Mouse (Mus musculus) left cerebral cortex, postnatal 36 days (tissue): ENCODE measurements around the gene Socs7. TPM values are rescaled to one million over a fixed set of nuclear protein-coding genes. Genes with fewer than 3 reads are reported as not detected.

ENCODE experiments used
- DNase-seq, 2 experiments: peaks; one replicate each; pipeline ENCODE4 v3.0.0; 2021 to 2022; ENCODE audit warnings: low spot score in 2 of 2, mixed read lengths in 1 of 2
- intact Hi-C: fragments of 180-260 bp; cut with DNase I; formaldehyde crosslinking; loops from one replicate; pipeline ENCODE4 v1.15.1; 2025
- total RNA-seq, 2 experiments: library from RNA; stranded (reverse); gene quantifications; 2 replicates each; pipeline ENCODE4 v1.2.3; 2021

Socs7 gene
- total RNA-seq, 2 experiments from 2014 or later = 78.0 to 87.2 TPM

DNA sequence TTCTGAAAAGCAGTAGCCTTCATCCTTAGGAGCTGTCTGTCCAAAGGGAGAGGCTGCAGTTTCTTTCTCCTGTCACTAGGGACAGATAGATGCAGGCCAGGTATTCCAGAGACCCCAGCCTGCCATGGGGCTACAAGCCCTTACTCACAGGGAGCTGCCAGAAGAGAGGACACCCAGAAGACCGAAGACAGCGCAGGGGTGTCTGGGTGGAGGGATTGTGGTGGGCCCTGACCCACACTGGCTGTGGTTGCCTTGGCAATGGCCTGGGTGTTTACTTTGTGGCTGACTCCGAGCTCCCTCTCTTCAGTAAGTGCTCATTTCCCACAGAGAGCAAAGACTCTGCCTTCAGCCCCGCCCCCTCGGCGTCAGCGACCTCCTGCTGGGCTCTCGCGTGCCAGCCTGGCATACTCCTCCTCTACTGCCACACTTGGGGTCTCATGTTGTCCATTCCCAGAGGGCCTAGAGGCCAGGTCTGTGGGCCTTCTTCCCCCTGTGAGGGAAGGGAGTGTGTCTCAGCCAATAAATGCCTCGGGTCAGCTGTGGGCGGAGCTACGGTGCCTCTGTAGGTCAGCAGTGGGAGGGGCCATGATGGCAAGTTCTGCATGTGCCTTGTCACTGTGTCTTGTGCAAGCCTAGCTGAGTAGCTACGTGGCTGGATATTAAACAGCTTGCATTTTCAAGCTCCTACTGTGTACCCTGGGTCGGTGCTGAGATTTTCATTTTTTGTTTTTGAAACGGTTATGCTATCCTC is 72.5 kb downstream of the Socs7 start:
- intact Hi-C loops = no loop called here
- peak in 1 of 2 experiments; percentile 39 for DNase-seq

DNA sequence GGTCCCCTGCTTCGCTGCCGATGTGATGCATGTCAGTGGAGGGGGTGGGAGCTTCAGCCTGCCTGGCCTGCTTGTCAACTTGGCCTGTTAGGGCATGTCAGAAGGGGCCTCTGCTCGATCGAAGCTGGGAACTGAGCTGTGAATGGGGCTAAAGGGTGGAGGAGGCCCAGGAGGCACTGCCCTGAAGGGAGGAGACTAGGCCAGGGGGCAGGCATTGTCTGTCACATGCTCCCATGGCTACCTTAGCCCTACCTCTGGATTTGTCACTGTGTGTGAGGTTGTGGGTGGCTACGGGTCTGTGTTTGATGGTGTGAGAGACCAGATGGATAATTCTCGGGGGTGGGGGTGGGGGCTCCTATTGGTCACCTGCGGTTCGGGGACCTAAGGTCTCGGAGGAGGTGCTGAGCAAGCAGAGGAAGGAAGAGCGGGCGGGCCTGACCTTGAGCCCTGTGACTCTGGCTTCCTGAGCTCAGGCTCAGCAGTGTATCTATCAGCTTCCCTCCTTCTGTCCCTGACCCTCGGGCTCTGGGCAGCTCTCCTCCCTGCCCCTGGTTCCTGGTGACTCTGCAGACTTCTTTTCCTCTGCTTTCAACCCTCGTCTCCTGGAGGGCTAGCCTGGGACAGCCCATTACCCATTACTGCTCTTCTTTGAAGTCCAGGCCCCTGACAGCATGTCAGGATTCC is 73.6 kb downstream of the Socs7 start:
- intact Hi-C loops = no loop called here

DNA sequence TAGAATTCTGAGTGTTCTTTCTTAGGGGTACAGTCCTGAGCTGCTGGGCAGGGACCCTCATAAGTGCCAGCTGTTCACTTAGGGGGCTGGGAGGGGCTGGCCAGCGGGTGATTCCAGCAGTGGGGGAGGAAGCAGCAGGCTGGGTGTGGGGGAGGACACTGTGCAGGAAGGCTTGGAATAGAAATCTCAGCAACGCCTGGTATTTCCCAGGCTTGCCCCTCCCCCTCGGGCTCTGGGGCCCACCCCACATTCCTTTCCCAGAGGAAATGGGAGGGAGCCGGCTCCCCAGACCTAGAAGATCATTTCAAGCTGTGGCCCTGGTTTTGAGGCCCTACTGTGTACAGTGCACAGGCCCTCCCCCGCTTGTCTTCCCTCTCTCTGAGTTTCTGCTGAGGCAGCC is 75.4 kb downstream of the Socs7 start:
- peak in 1 of 2 experiments; percentile 49 for DNase-seq
- intact Hi-C loops = no loop called here

More for the DNA sequence above, 73.6 kb downstream of the Socs7 start:
- DNase-seq = no peak

DNA sequence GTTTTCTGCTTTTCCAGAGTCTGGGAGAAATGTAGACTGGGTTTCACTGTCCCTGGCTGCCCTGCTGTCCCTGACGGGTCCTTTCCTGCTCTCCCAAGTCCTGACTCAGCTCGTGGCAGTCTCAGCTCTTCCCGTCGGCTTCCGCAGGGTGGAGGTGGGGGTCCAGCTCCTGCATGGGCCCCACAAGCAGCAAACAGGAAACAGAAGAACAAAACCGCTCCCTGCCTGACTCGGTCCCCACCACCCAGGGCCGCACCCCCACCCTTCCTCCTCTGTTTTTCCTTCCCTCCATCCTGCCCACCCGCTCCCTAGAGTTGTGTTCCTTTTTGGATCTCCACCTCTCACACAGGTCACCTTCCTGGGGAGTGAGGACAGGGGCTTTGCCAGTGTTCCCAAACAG is 76.5 kb downstream of the Socs7 start:
- intact Hi-C loops = no loop called here
- DNase-seq = no peak

DNA sequence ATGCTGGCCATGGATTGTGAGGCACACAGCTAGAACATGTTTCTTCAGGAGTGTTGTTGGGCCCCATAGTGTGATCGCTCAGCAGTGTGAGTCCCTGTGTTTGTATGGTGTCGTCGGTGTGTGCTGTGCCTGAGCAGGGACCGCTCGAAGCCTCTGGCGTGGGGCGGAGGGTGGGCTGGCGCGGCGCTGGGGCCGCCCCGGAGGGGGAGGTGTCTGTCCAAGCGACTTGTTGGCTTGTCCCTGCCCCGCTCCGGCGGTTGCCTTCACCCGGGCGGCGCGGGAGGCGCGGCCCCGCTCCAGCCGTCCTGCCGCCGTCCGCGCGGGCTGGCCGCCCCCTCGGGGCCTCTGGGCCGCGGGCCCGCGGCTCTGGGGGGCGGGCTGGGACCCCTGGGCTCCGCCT is 77.6 kb downstream of the Socs7 start:
- intact Hi-C loops = no loop called here
- DNase-seq = no peak

DNA sequence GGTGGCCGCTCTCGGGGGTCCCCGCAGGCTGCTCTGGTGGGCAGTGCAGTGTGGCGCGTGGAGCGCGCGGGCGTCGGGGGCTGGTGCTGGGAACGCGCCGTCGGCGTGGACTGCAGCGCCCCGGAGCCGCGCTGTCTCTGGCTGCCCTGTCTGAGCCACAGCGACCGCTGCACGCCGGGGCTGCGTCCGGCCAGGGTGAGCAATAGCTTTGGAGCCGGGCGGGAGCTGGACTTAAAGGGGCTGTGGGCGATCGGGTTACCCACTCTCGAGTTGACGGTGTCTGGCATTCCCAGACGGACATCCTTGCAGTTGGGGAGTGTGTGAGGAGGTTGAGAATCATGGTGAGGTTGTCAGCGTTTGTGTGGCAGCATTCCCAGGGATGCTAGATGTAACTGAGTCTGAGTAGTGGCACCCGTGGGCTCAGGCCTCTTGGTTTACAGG is 78.1 kb downstream of the Socs7 start:
- no peak for DNase-seq
- intact Hi-C loops = no loop called here

DNA sequence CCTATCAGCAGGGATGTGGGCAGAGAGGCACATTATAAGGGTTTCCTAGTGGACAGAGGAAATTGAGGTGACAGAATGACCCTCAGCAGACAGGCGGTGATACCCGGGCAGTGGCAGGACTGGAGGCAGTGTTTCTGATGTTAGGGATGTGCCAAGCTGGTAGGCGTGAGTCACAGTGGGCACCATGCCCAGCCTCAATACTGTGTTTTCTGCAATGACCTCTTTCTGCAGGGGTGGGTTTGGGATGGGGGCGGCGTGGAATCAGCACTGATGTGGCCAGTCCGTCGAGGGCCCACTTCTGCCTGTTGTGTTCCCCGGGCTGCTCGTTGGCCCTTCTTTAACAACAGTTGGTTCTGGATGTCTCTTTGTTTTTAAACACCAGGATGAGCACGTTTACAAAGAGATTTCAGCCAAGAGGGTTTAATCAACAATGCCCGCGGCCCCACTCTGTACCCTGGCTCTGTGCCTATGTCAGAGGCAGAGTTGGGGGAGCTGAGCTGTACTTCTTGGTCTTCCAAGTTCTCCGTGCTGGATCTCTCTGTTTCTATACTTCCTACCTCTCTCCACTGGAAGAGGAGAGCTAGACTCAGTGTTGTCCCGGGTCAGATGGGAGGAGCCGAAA is 78.8 kb downstream of the Socs7 start:
- no peak for DNase-seq
- intact Hi-C loops = no loop called here

DNA sequence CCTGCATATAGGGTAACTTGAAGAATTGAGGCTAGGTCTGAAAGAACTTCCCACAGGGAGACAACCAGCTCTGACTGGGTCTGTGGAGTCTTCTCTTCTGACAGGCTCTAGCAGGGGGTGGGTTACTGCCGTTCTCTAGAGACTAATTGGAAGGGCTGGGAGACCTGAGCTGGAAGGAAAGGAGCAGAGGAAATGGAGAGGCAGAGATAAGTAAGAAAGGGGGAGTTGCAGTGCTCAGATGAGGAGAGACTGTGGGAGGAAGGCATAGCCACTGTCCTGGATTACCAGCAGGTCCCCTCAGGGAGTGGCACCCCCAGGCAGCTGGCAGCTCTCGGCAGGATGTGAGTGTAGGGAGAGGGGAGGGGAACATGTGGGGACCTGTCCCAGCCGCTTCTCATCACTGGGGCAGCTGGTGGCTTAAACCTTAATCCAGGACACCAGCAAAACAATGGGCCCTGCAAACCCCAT is 79.3 kb downstream of the Socs7 start:
- no peak for DNase-seq
- intact Hi-C loops = no loop called here

DNA sequence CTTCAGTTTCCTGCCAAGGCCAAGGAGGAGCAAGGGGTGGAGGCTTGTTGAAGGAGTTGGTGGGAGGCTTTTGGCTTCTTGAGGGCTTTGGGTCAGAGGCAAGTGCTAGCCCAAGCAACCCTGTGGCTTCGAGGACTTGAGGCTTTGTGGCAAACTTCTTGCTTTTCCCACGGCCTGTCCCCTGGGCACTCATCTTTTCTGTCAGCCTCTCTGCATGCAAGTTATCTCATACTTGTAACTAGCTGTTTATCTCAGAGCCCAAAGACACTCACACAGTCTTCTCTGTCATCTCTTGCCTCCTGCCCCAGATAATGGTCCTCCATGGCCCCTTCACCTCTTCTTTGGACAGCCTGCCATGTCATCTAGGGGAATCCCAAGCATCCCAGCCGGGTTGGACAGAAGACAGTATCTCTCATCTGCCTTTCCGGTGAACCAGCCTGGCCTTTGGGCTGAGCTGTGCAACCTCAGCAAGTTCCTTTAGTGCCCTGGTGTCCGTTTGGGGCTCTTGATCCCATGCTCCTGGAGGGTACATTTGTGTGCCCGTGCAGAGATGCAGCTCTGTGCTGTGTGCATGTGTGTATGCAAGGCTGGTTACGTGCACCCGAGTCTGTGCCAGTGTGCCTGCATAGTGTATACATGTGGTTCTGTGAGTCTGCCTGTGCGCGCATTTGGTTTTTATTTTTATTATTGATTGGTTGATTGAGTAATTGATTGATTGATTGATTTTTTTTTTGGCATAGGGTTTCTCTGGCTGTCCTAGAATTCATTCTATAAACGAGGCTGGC is 80.7 kb downstream of the Socs7 start:
- intact Hi-C loops = no loop called here
- no peak for DNase-seq

DNA sequence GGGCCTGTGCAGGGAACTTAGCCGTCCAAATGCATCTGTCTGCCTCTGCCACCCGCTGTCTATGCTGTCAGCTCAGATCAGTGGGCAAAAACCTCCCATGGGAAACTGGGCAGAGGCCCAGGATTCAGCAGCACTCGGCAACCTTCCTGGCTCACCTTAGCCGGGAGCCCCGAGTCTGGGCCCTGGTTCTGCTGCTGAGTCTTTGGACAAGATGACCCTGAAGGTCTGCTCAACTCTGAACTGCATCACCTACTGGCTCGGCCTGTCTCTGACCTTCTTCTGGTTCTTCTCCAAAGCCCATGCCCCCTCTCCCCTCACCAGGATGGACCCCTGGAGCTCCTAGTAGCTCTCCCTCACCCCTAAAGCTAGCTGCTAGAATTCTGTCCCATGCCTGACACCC is 83.2 kb downstream of the Socs7 start:
- intact Hi-C loops = no loop called here
- no peak for DNase-seq

DNA sequence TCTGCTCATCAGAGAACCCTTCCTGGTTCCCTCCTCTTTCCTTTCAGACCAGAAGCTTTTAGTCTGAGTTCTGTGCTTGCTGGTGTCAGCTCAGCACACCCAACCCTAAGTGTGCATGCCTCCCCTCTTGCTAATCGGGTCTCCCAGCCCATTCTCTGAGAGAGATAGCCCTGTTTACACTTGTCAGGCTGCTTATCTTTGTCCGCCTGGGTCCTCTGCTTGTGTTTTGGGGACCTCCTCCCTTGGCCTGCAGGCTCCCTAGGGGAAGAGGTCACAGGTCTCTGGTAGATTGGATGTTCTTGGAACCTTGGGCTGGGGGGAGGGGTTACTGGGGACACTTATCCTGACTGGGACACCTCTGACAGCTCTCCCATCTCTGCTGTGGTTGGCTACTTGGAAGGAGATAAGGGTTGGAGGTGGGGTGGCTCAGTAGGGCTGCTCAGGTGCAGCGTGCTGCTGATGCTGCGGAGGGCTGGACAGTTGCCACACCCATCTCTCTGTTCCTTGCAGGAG is 83.7 kb downstream of the Socs7 start:
- no peak for DNase-seq
- intact Hi-C loops = no loop called here

DNA sequence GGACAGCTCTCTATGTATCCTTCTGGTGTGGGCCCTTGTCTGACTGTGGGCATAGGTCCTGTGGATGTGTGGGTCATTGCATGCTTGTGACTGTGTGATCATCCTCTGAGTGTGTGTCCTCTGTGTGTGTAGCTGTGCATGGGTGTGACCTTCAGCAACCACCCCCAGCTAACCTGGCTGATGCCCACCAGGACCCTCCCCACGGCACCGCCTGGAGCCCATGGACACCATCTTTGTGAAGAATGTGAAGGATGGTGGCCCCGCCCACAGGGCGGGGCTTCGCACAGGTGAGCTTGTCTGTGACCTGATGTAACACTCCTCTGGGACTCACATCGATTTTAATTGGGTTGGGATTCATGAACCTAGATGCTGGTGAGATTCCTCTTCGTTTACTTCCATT is 85.6 kb downstream of the Socs7 start:
- intact Hi-C loops = no loop called here
- no peak for DNase-seq

Other genes with a start within 250 kb of the Socs7 start
- under 1 TPM; 0.17 to 0.32 TPM for gene Tbx21, start 247.2 kb upstream of the Socs7 start, total RNA-seq
- gene Tbkbp1, start 211.1 kb upstream of the Socs7 start, total RNA-seq = 10 to 100 TPM; 42.9 to 53.7 TPM
- 100 to 1,000 TPM; 114 to 119 TPM for gene Kpnb1, start 174.7 kb upstream of the Socs7 start, total RNA-seq
- 100 to 1,000 TPM; 122 to 156 TPM for gene Npepps, start 81.9 kb upstream of the Socs7 start, total RNA-seq
- 10 to 100 TPM; 23.3 to 30.2 TPM for gene Mrpl45, start 46.8 kb upstream of the Socs7 start, total RNA-seq
- under 1 TPM; 0.39 to 0.52 TPM for gene Gpr179, start 10.5 kb upstream of the Socs7 start, total RNA-seq
- 10 to 100 TPM; 68.0 to 74.4 TPM for gene Arhgap23, start 53.0 kb downstream of the Socs7 start, total RNA-seq
- gene 4933428G20Rik, start 137.8 kb downstream of the Socs7 start, total RNA-seq = under 1 TPM; 0.22 to 0.48 TPM
- 100 to 1,000 TPM; 326 to 349 TPM for gene Srcin1, start 213.6 kb downstream of the Socs7 start, total RNA-seq